Mouse (Mus musculus) common myeloid progenitor, adult 5-6 weeks (primary cell): ENCODE measurements around the gene Gm43552. TPM values are rescaled to one million over a fixed set of nuclear protein-coding genes. Genes with fewer than 3 reads are reported as not detected.
"Not testable (repeated sequence)": the region's sequence is repeated elsewhere in the genome, so short reads cannot be mapped to it uniquely, and the experiment has no call there.

ENCODE experiments used
- ATAC-seq: replicated peaks from 2 replicates; pipeline ENCODE4 v1.8.0; 2016; ENCODE audit warnings: low read depth, mild to moderate bottlenecking, moderate TSS enrichment, inconsistent platforms; ENCODE audit not compliant: poor library complexity, severe bottlenecking
- total RNA-seq: library from RNA; stranded (forward); fragments of 200-1000, 187-1606 nt; gene quantifications from 2 replicates; pipeline ENCODE4 v1.2.3, GENCODE M21; 2017

Gm43552 gene
- total RNA-seq, 1 experiment from 2014 or later: not detected

DNA sequence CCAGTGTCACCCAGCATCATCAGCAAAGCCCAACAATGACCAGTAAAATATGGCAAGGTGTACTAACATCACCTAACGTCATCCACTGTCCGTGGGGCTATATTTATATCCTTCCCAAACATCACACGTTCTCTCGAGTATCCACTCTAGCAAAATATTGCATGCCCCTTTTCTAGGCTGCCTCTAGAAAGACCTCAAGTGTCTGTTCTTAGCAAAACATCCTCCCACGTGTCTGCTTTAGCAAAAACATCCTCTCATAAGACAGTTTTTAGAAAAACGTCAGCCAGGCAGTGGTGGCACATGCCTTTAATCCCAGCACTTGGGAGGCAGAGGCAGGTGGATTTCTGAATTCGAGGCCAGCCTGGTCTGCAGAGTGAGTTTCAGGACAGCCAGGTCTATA is 7.6 kb upstream of the Gm43552 start:
- no peak for ATAC-seq

DNA sequence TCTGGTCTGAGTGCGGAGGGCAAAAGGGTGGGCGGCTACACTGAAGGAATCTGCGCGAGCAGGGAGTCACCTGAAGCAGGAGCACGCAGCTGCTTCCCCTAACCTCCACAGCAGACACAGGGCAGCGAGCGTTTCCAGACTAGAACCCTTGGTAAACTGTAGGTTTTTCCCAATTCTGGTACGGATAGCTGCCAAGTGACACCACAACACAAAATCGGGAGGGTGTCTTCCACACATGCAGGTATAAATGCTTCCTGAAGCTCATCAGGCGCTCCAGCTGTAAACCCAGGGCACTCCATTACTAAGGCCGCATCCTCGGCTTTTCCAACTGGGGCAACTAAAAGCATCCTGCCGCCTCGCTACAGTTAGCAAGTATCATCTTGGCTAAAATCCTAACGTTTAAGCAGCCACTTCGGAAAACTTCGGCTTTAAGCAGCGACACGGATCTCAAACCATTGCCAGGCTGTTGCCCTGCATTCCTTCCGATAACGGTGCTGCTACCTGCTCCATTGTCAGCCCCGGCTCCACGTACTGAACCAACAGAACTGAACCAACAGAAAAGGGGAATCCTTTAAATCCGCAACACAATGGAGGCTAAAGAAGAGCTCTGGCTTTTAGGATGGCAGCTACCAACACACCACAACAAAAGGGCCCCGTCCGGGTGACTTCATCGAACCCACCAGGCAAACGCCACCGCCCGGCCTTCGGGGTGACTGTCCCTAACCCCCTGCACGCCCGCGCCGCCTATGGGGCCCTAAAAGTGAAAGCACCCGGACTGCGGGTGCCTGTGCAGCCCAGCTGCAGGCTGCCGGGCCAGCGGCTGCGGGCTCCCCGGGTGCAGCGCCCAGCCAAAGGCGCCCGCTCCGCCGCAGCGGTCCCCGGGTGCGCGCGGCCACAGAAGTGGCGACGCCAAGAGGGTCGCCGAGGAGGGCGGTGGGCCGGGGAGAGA is 592 bp downstream of the Gm43552 start:
- ATAC-seq: peak; percentile 57

DNA sequence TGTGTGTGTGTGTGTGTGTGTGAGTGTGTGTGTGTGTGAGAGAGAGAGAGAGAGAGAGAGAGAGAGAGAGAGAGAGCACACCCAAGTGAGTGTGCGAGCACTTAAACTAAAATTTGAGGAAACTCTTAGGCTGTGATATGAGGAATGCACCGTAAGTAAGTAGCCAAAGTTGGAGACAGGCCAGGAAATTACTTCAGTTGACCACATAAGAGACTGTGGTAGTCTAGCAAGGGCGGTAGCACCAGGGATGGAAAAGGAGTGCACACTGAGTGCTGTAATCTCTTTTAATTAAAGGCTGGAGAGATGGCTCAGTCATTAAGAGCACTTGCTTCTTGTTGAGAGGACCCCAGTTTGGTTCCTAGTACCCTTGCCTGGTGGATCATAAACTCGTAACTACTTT is 2.8 kb downstream of the Gm43552 start:
- peak; percentile 43 for ATAC-seq

DNA sequence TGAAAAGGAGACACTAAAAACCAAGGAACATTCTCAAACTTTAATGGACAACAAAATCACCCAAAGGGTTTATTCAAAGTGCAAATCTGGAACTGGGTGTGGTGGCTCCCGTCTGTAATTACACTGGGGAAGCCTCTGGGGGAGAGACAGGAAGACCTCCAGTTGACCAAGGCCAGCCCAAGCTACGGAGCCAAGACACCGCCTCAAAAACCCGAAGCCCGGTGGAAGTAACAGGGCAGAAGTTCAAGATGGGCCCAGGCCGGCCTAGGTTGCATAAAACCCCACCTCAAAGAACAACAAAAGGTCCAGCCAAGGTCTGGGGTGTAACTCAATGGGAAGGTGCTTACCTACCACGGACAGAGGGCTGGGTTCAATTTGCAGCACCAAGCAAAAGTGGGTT is 3.9 kb downstream of the Gm43552 start:
- no peak for ATAC-seq

- no peak for ATAC-seq
These were observed 5.3 kb downstream of the Gm43552 start for GRCm38 (mm10) chr5:65487381-65487780.

DNA sequence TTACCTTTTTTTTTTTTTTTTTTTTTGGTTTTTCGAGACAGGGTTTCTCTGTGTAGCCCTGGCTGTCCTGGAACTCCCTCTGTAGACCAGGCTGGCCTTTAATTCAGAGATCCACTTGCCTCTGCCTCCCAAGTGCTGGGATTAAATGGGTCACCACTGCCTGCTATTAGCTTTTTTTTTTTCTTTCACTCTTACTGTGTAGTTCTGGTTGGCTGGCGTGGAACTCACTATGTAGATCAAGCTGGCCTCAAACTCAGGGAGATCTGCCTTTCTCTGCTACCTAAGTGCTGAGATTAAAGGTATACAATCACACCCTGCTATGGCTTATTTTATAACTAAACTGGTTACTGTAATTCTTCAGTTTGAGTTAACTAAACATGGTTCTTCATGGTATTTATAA is 6.1 kb downstream of the Gm43552 start:
- no peak for ATAC-seq

GRCm38 (mm10) chr5:65482996-65483395 is 9.6 kb downstream of the Gm43552 start:
- ATAC-seq: no peak

- ATAC-seq: peak; percentile 70
These were observed 12.1 kb downstream of the Gm43552 start for GRCm38 (mm10) chr5:65480511-65480910.

DNA sequence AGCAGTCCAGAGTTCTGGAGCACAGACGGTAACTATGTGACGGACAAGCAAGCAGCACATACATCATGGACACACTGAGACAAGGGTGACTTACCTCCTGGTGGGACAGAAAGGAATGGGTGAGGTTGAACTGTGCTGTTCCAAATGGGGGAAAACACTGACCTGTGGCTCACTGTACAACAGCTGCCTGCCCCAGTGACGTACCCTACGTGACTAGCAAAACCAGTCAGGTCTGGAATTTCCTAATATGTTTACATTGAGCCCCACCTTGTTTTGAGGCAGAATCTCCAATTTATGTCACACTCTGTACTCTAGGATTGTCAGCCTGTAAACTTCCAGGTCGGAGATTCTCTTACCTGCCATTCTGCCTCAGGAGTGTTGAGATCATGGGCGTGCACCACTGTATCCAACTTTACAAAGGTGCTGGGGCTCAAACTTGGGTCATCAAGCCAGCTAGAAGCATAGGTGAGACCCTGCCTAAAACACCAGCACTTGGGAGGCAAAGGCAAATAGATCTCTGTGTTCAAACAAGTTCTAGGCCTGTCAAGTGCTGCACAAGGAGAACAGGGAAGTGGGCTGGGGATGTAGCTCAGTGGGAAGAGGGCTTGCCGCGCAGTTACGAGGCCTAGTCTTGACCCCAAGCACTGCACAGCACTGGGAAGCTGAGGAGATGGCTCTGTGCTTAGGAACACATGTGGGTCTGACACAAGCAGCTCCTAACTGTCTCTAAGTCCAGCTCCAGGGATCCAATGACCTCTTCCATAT is 12.8 kb downstream of the Gm43552 start:
- ATAC-seq: no peak; the same call in 1 of the 2 replicates

GRCm38 (mm10) chr5:65478224-65478623 is 14.4 kb downstream of the Gm43552 start:
- 0 out of 2 replicates have a peak, but pooled peaks have one; percentile 26 for ATAC-seq

- not testable (repeated sequence) for ATAC-seq
These were observed 15.9 kb downstream of the Gm43552 start for GRCm38 (mm10) chr5:65476739-65477138.

DNA sequence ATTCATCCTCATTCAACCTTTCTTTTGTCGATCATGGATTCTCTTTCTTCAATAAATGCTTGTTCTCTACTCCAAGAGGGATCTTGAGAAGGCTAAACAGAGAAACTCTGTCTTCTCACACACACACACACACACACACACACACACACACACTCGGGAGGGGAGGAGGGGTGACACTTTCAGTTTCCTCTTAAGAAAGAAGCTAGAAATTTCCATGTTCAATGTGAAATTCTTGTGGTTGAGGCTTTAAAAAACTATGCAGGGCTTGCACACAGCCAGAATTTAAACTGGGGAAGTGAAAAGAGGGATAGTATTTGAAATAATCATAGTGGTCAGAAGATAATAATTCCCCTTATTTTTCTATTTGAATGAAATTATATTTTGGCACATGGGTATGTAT is 16.8 kb downstream of the Gm43552 start:
- peak; percentile 31 for ATAC-seq

GRCm38 (mm10) chr5:65469766-65470165 is 22.9 kb downstream of the Gm43552 start:
- no peak for ATAC-seq

- ATAC-seq: no peak
These were observed 25.7 kb downstream of the Gm43552 start for GRCm38 (mm10) chr5:65466911-65467310.

DNA sequence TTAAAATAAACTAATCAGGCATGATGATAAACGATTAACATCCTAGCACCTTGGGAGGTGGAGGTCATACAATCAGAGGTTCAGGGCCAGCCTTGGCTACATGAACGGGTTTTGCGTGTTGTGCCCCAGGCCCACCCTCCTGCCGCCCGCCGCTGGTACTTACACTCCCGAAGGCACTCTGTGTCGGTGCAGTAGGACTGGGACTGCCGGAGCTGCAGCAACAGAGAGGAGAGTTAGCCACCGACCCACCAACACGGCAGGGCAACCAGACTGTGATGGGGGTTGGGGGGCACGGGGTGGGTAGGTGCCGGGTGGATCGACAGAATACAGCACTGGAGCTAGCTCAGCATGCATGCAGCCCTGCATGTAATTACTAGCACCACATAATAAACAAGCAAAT is 32.3 kb downstream of the Gm43552 start:
- no peak for ATAC-seq

DNA sequence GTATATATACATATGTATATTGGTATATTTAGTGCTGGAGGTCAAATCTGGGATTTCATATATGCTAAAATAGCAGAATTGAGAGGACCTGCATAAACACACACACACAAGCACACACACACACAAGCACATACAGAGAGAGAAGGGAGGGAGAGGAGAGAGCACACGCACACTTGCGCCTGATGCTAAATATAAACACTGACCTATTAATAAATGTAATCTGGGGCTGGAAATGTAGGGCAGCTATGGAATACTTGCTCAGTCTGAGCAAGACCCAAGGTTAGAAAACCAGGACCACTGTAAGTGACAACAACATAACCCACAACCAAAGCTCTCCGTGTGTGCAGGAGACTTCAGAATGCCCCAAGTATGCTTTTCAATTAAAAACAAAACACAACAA is 33.2 kb downstream of the Gm43552 start:
- ATAC-seq: no peak

DNA sequence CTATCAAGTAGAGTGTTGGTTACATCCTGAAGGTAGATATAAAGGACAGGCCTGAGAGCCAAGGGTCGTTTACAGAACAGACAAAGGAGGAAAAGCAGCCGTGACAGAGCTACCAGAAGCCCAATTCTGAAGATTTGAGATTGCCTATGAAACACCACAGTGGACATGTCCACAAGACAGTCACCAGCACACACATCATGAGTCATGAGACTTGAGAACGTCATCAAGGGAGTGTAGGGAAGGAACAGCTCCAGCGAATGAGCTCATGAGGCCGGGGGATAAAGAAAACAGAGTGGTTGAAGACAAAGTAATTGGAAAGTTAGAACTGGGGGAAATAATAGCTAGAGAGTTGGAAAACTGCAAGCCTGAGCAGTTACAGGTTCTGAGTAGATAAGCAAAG is 34.8 kb downstream of the Gm43552 start:
- ATAC-seq: no peak

DNA sequence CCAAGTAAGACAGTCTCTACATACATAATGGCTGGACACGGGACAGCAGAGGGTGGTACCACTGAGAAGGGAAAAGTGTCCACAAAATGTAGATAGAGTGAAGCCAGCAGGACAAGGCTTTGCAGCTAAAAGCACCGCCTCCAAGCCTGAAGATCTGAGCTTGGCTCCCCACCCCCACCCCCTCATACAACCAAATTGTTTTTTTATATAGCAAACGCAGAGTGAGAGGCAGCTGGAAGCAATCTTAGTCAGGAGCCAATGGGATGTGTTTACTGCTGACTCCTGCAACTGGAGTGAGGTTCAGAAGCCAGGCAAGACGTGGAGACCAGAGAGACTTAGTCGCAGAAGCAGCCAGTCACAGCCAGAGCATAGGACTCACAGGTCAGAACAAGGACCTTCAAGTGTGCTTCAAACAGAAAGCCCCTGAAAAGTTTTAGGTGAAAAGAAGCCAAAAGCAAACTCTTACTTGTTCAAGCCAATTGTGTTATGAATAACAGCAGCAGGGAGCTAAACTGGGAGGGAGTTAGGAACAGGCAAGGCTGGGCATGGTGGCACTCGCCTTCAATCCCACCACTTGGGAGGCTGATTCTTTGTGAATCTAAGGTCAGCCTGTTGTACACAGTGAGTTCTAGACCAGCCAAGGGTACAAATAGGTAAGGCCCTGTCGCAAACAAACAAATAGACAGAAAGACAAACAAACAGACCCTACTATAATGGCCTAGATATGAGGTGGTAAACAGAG is 35.4 kb downstream of the Gm43552 start:
- no peak for ATAC-seq

DNA sequence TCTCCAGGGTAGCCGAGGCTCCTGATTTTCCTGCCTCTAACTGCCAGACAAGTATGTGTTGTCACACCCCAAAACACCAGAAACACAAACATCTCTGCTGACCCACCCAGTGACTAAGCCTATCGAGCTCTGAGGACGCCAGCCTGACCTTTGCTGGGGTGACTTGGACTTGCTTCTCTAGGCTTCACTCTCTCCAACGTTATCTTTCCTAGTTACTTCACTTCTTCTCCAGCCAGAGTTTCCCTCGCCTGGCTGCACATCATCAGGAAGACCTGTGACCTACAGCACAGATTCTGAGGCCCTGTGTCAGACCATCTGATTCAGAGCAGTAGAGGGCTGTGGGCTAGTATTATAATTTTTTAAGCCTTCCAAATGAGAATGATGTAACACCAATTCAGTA is 37.9 kb downstream of the Gm43552 start:
- no peak for ATAC-seq

GRCm38 (mm10) chr5:65448941-65449340 is 43.7 kb downstream of the Gm43552 start:
- ATAC-seq: no peak
